10 mouse cellular contexts compared by ENCODE assay signal in genomic region chr2:103577752-103578662, GRCm38 (mm10). TPM values are rescaled to one million over a fixed set of nuclear protein-coding genes. Genes with fewer than 3 reads are reported as not detected.
DNase-seq lines count a peak whose midpoint lies in the region; ATAC-seq and TF ChIP-seq lines count a peak whose summit lies in the region.
"Had no signal": no experiment of that assay in that cellular context is flagged by ENCODE, and none has a peak within 500 bp of the region (broad histone marks: within the 10 kb centered on the region; RNA-seq: fewer than 3 reads in every experiment).

No protein-coding gene starts in this region.

- H3K36me3 ChIP-seq in intestine, embryonic 15.5 days = no peaks in the 10 kb centered on the region
- H3K36me3 ChIP-seq in intestine, postnatal 0 days (ENCODE audit: control insufficient read depth, insufficient read depth) = no peaks in the 10 kb centered on the region
- no peaks in the 10 kb centered on the region for H3K36me3 ChIP-seq in hindbrain, embryonic 10.5 days
- H3K36me3 ChIP-seq: midbrain, embryonic 10.5 days had no signal

- no peak overlapping the region for H3K4me2 ChIP-seq in intestine, embryonic 15.5 days (replicated peaks)
- no peak overlapping the region for H3K4me2 ChIP-seq in intestine, postnatal 0 days (replicated peaks; ENCODE audit: low read depth)

- WGBS in intestine, embryonic 15.5 days = 57% methylated on average over 7 of the region's 7 CpGs
- 62% methylated on average over 7 of the region's 7 CpGs for WGBS in intestine, postnatal 0 days
- WGBS in hindbrain, embryonic 10.5 days = 75% methylated on average over 7 of the region's 7 CpGs

- 0 out of 2 replicates have a peak overlapping the region, but pooled peaks have one; percentile 19 for H3K27ac ChIP-seq in intestine, embryonic 15.5 days
- no peak overlapping the region for H3K27ac ChIP-seq in intestine, postnatal 0 days (ENCODE audit: low read depth, low read length)
- H3K27ac ChIP-seq in hindbrain, embryonic 10.5 days = no peak overlapping the region
- H3K27ac ChIP-seq: midbrain, embryonic 10.5 days had no signal

- peak; percentile 79 for DNase-seq in gastrocnemius, postnatal 25 days
- DNase-seq in heart, postnatal 25 days (ENCODE audit: low spot score) = peak; percentile 67
- DNase-seq in lung, postnatal 14 days = peak; percentile 51
- DNase-seq in hindbrain, embryonic 10.5 days (ENCODE audit: low spot score) = no peak
- DNase-seq in urinary bladder, adult 2 months (ENCODE audit: low spot score) = no peak
- DNase-seq in right cerebral cortex, adult 2 months (ENCODE audit: low spot score in 2 of 2) = no peak

- intact Hi-C loops in heart, postnatal 25 days (cut with DNase I) = no loop called here

- peaks cover 15% of the 10 kb centered on the region for H3K4me1 ChIP-seq in intestine, embryonic 15.5 days (replicated peaks)
- H3K4me1 ChIP-seq in intestine, postnatal 0 days (replicated peaks; ENCODE audit: control insufficient read depth, insufficient read depth, low read length) = 0 out of 2 replicates have a peak, but pooled peaks cover 10% of the 10 kb centered on the region
- peaks cover 41% of the 10 kb centered on the region for H3K4me1 ChIP-seq in hindbrain, embryonic 10.5 days (replicated peaks)

- H3K9ac ChIP-seq in intestine, embryonic 15.5 days = no peak overlapping the region
- H3K9ac ChIP-seq in intestine, postnatal 0 days (ENCODE audit: low read depth, low read length) = no peak overlapping the region

- no peak overlapping the region for H3K4me3 ChIP-seq in intestine, embryonic 15.5 days (replicated peaks)
- no peak overlapping the region for H3K4me3 ChIP-seq in intestine, postnatal 0 days (ENCODE audit: low read depth, low read length)
- no peak overlapping the region for H3K4me3 ChIP-seq in hindbrain, embryonic 10.5 days
- H3K4me3 ChIP-seq: midbrain, embryonic 10.5 days had no signal

- H3K9me3 ChIP-seq in intestine, embryonic 15.5 days = no peaks in the 10 kb centered on the region
- no peaks in the 10 kb centered on the region for H3K9me3 ChIP-seq in intestine, postnatal 0 days (ENCODE audit: control insufficient read depth)
- no peaks in the 10 kb centered on the region for H3K9me3 ChIP-seq in hindbrain, embryonic 10.5 days
- H3K9me3 ChIP-seq: midbrain, embryonic 10.5 days had no signal

- TF ChIP-seq CTCF in intestine, postnatal 0 days (IDR thresholded peaks at IDR 0.05; ENCODE audit: low read depth) = no peak

- no peak for ATAC-seq in intestine, embryonic 15.5 days
- no peak for ATAC-seq in intestine, postnatal 0 days
- ATAC-seq: Patski had no signal

- no peaks in the 10 kb centered on the region for H3K27me3 ChIP-seq in intestine, embryonic 15.5 days (replicated peaks)
- no peaks in the 10 kb centered on the region for H3K27me3 ChIP-seq in intestine, postnatal 0 days (replicated peaks; ENCODE audit: control insufficient read depth, insufficient read depth, low read length)
- H3K27me3 ChIP-seq in hindbrain, embryonic 10.5 days (ENCODE audit: insufficient read depth, poor library complexity, severe bottlenecking) = 0 out of 2 replicates have a peak, but pooled peaks cover 3% of the 10 kb centered on the region
- H3K27me3 ChIP-seq: Patski had no signal

RNA-seq across cellular contexts. Expression of gene Abtb2, which starts 11.9 kb away (rescaled TPM):
- 4.5 and 4.8 TPM in 2 replicates for polyA plus RNA-seq in intestine, embryonic 15.5 days (2015; fragmentation: Nextera tagmentation; extraction: Ambion mirVana)
- 3.8 and 3.9 TPM in 2 replicates for polyA plus RNA-seq in intestine, postnatal 0 days (2015; fragmentation: Nextera tagmentation; extraction: Ambion mirVana)
- total RNA-seq in gastrocnemius, postnatal 25 days (2021) = 1 to 10 TPM; 7.5 to 9.2 TPM
- 10 to 100 TPM; 23.2 to 26.2 TPM for total RNA-seq in heart, postnatal 25 days (2021)
- polyA plus RNA-seq in hindbrain, embryonic 10.5 days (2016; fragmentation: Nextera tagmentation; extraction: Ambion mirVana) = 13.3 and 21.3 TPM in 2 replicates
- 4.2 and 4.3 TPM in 2 replicates for polyA plus RNA-seq in urinary bladder, adult 2 months (2012; rRNA removed)

Comparison
In these comparisons a context has a peak if more than half of its experiments do, and no peak if none do; other contexts are left out.
1. DNase-seq: peak in gastrocnemius, postnatal 25 days (single experiment), heart, postnatal 25 days (single experiment) and lung, postnatal 14 days (single experiment); none in hindbrain, embryonic 10.5 days (single experiment), urinary bladder, adult 2 months (single experiment) and right cerebral cortex, adult 2 months (0 of 2).